Mouse (Mus musculus): ENCODE data around the gene Sh3rf1. TPM values are rescaled to one million over a fixed set of nuclear protein-coding genes. Genes with fewer than 3 reads are reported as not detected.

Gene Sh3rf1
- polyA plus RNA-seq, 1 experiment from 2014 or later: 6.5 TPM

DNA sequence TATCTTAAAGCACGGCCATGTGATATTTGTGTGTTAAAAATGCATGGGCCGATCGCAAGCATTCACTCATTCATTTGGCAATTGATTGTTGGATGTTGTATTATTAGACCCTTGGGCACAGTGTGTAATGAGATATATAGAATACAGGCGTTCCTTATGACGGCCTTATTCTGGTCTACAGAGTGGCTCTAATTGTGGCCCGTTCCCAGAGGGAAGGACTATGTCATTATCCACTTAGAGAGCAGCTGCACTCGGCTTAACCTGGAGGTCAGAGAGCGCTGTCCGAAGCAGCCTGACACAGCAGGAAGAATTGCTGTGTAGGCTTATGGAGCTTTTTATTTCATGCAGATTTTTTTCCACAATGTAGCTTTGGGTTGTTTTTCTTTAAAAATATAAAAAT lies 126.8 kb downstream of the Sh3rf1 start:
- no peaks in the 10 kb centered on the region for H3K9me3 ChIP-seq (replicated peaks)
- H3K4me1 ChIP-seq (replicated peaks): peaks cover 17% of the 10 kb centered on the region
- H3K9ac ChIP-seq: no peak overlapping the region
- ATAC-seq (ENCODE audit: insufficient number of reproducible peaks, low FRiP score): no peak
- 77% methylated on average over 9 of the region's 9 CpGs for WGBS
- no peak overlapping the region for H3K27ac ChIP-seq (ENCODE audit: poor library complexity, severe bottlenecking)
- peaks cover 8% of the 10 kb centered on the region; the same call in 1 of the 2 replicates for H3K36me3 ChIP-seq
- no peak overlapping the region for H3K4me2 ChIP-seq
- H3K4me3 ChIP-seq: no peak overlapping the region
- H3K27me3 ChIP-seq (replicated peaks): no peaks in the 10 kb centered on the region

DNA sequence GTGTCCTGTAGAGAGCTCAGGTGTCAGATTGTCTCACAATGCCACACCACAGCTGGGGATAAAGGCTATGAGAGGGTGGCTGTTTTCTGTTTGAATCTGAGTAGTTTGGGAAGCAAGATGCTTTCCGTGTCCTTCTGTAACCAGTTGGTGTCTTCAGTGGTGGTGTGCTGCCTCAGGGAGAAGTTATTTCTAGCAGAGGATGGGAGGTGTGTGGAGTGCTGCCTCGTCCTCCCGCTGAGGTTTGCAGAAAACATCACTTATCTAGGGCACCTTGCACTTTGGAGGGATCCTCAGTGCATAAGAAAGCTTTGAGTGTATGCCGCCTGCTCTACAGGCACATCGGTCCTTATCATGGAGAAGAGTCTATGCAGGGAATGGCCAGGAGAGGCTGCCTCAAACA lies 128.0 kb downstream of the Sh3rf1 start:
- Histone ChIP-seq H3K4me3 (no peak overlapping the region), H3K27me3 (replicated peaks) (no peaks in the 10 kb centered on the region), H3K9me3 (replicated peaks) (no peaks in the 10 kb centered on the region), H3K27ac (ENCODE audit: poor library complexity, severe bottlenecking) (no peak overlapping the region), H3K9ac (no peak overlapping the region), H3K36me3 (peaks cover 8% of the 10 kb centered on the region; the same call in 1 of the 2 replicates), H3K4me2 (no peak overlapping the region), H3K4me1 (replicated peaks) (peaks cover 20% of the 10 kb centered on the region)
- WGBS: 62% methylated on average over 5 of the region's 5 CpGs
- no peak for ATAC-seq (ENCODE audit: insufficient number of reproducible peaks, low FRiP score)

DNA sequence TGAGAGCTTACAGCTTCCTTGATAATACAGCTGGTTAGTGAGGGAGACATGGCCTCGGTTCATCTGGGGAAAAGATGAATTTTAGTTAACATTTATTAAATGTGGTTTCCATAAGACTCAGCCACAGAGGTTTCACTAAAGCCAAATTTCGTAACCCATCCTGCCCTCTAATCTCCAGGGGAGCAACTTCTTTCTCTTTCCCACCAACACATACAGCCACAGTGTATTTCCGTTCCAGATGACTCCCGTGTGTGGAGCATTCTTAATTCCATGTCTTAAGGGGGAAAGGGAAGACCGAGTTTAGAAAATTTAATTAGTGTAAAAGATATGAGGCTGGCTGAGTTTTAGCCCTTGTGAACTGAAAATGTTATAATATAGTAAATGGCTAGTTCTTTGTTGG lies 131.8 kb downstream of the Sh3rf1 start:
- WGBS: 72% methylated on average over 5 of the region's 5 CpGs
- H3K4me2 ChIP-seq: no peak overlapping the region
- H3K27me3 ChIP-seq (replicated peaks): no peaks in the 10 kb centered on the region
- no peaks in the 10 kb centered on the region for H3K9me3 ChIP-seq (replicated peaks)
- no peak for ATAC-seq (ENCODE audit: insufficient number of reproducible peaks, low FRiP score)
- H3K27ac ChIP-seq (ENCODE audit: poor library complexity, severe bottlenecking): no peak overlapping the region
- H3K36me3 ChIP-seq: peaks cover 2% of the 10 kb centered on the region; the same call in 1 of the 2 replicates
- no peak overlapping the region for H3K9ac ChIP-seq
- peaks cover 27% of the 10 kb centered on the region for H3K4me1 ChIP-seq (replicated peaks)
- H3K4me3 ChIP-seq: no peak overlapping the region

DNA sequence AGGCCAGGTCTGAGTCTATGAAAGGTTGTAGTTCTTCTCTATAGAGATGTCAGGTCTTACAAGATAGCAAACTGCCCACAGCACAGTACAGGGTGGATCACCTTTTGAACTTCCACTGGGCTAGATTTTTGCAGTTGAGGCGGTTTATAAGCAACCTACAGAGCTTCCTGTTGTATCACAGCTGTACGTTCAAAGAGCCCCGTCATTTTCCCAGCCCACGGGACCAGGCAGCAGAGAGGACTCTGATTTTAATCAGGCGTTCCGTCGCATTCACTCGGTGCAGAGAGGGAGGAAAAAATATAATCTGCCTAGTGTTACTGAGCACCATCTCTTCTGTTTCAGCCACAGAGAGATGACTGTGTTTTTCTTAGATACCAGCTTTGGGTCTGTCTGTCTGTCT lies 135.3 kb downstream of the Sh3rf1 start:
- 15% methylated on average over 8 of the region's 8 CpGs for WGBS
- Histone ChIP-seq H3K4me2 (peak overlapping the region; percentile 19; the same call in 1 of the 2 replicates), H3K27me3 (replicated peaks) (no peaks in the 10 kb centered on the region), H3K4me1 (replicated peaks) (peaks cover 27% of the 10 kb centered on the region), H3K9ac (no peak overlapping the region), H3K36me3 (peaks cover 15% of the 10 kb centered on the region; the same call in 1 of the 2 replicates), H3K4me3 (no peak overlapping the region), H3K9me3 (replicated peaks) (no peaks in the 10 kb centered on the region), H3K27ac (ENCODE audit: poor library complexity, severe bottlenecking) (no peak overlapping the region; the same call in 1 of the 2 replicates)
- peak; percentile 42 for ATAC-seq (ENCODE audit: insufficient number of reproducible peaks, low FRiP score)

DNA sequence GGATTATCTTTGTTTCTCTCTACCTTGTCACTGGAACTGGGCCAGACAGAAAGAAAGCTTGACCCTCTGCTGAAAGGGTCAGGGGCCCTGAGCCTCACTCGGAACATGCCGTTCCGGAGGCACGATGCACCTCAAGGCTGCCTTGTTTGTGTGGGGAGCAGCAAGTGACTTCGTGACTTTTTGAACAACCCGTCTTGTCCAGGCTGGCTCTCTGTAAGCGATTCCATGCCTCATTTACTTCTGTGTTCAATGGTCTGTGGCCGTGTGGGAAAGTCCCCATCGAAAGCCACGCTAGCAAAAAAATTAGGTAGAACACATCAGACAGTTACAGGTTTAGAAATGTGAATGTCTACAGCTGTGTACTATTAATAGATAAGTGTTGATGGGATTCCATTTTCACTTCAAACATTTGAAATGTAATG lies 136.2 kb downstream of the Sh3rf1 start:
- Histone ChIP-seq H3K27me3 (replicated peaks) (no peaks in the 10 kb centered on the region), H3K4me1 (replicated peaks) (peaks cover 27% of the 10 kb centered on the region), H3K36me3 (peaks cover 19% of the 10 kb centered on the region), H3K9ac (no peak overlapping the region), H3K27ac (ENCODE audit: poor library complexity, severe bottlenecking) (no peak overlapping the region), H3K9me3 (replicated peaks) (no peaks in the 10 kb centered on the region), H3K4me2 (peak overlapping the region; percentile 59), H3K4me3 (no peak overlapping the region)
- WGBS: 38% methylated on average over 10 of the region's 10 CpGs
- no peak for ATAC-seq (ENCODE audit: insufficient number of reproducible peaks, low FRiP score)

DNA sequence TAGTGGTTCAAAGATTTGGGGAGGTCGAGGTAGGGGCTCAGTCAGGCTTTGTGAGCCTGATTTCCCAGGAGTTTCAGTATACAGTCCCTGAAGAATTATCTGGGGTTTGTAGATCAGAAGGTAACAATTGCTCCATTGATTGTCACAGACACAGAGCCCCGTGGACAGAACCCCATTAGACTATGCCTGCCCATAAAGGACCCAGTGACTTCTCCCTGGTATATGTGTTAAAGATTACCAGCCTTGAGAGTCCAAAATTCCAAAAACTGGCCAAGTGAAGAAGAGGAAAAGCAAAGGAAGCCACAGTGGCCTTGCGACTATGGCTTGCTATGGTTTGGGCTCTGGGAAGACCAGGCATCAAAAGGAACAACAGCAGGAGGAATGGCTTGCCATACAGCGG lies 136.7 kb downstream of the Sh3rf1 start:
- no peak overlapping the region for H3K27ac ChIP-seq (ENCODE audit: poor library complexity, severe bottlenecking)
- WGBS: 74% methylated on average over 4 of the region's 4 CpGs
- H3K36me3 ChIP-seq: peaks cover 24% of the 10 kb centered on the region
- no peaks in the 10 kb centered on the region for H3K27me3 ChIP-seq (replicated peaks)
- no peak overlapping the region for H3K9ac ChIP-seq
- no peak overlapping the region for H3K4me2 ChIP-seq
- peaks cover 27% of the 10 kb centered on the region for H3K4me1 ChIP-seq (replicated peaks)
- no peak overlapping the region for H3K4me3 ChIP-seq
- ATAC-seq (ENCODE audit: insufficient number of reproducible peaks, low FRiP score): no peak
- H3K9me3 ChIP-seq (replicated peaks): no peaks in the 10 kb centered on the region

DNA sequence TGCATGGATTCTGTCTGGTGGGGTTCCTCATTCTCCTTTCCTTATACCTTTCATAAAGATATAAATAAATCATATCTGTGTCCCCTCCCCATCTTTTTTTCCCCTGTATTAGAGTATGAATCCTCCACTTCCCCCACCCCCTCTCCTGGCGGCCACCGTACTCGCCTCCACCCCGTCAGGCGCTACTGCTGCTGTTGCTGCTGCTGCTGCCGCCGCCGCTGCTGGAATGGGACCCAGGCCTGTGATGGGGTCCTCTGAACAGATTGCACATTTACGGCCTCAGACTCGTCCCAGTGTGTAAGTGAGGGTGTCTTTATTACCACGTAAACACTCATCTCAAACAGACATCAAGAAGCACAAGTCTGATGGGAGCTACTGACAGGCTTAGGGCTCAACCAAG lies 137.8 kb downstream of the Sh3rf1 start:
- 91% methylated on average over 11 of the region's 11 CpGs for WGBS
- no peak overlapping the region for H3K4me2 ChIP-seq
- H3K4me3 ChIP-seq: no peak overlapping the region
- H3K27ac ChIP-seq (ENCODE audit: poor library complexity, severe bottlenecking): no peak overlapping the region
- ATAC-seq (ENCODE audit: insufficient number of reproducible peaks, low FRiP score): no peak
- H3K9ac ChIP-seq: no peak overlapping the region
- no peaks in the 10 kb centered on the region for H3K27me3 ChIP-seq (replicated peaks)
- H3K9me3 ChIP-seq (replicated peaks): no peaks in the 10 kb centered on the region
- H3K36me3 ChIP-seq: peaks cover 26% of the 10 kb centered on the region
- H3K4me1 ChIP-seq (replicated peaks): peaks cover 25% of the 10 kb centered on the region

DNA sequence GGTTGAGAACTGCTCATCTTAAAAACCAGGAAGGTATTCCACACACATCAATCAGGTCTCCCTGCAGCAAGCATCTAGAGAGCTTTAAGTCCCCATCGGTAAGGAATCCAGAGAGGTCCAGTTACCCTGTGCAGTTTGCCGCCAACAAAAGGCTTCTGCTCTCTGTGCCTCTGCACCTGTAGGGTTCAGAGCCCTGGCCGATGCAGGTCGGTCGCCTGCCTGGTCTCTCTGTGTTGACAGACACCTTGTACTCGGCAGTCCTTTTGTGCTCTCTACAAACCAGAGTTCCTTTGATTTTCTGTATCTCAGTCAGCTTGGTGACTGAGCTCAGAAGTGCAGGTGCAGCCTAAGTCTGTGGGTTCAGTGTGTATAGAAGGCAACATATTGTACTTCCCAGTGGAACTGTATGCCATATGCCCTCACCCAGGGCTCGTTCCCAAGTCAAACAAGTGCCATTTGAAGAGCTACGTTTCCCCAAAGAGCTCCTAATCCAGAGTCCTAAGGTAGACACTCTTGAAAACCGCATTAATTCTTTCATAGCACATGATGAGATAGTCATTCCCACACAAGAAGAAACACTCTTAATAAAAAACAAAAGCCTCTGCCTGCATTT lies 138.7 kb downstream of the Sh3rf1 start:
- Histone ChIP-seq H3K9me3 (replicated peaks) (no peaks in the 10 kb centered on the region), H3K4me3 (no peak overlapping the region), H3K4me2 (no peak overlapping the region), H3K4me1 (replicated peaks) (peaks cover 21% of the 10 kb centered on the region), H3K36me3 (peaks cover 28% of the 10 kb centered on the region), H3K27ac (ENCODE audit: poor library complexity, severe bottlenecking) (no peak overlapping the region), H3K9ac (no peak overlapping the region), H3K27me3 (replicated peaks) (no peaks in the 10 kb centered on the region)
- WGBS: 70% methylated on average over 9 of the region's 9 CpGs
- ATAC-seq (ENCODE audit: insufficient number of reproducible peaks, low FRiP score): no peak

DNA sequence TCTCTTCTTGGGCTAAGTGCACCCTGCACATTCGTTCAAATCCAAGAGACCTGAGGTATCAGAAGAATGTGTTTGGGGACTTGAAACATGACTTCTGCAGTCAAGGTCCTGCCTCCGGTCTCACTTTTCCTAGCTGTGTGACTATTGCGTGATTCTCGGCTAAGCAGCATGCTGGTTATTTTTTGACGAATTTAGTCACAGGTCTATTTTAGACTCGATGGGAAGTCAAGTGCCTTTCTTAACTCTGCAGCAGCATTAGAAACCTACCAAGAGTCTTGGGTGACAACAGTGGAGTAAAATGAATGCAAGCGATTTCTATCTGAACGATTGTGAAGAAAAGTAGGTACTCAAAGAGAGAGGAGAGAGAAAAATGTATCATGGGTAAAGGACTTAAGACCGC lies 149.6 kb downstream of the Sh3rf1 start:
- Histone ChIP-seq H3K9ac (no peak overlapping the region), H3K4me3 (no peak overlapping the region), H3K9me3 (replicated peaks) (no peaks in the 10 kb centered on the region), H3K27me3 (replicated peaks) (no peaks in the 10 kb centered on the region), H3K36me3 (peaks cover 19% of the 10 kb centered on the region), H3K27ac (ENCODE audit: poor library complexity, severe bottlenecking) (no peak overlapping the region), H3K4me1 (replicated peaks) (peaks cover 6% of the 10 kb centered on the region; the same call in 1 of the 2 replicates), H3K4me2 (no peak overlapping the region)
- ATAC-seq (ENCODE audit: insufficient number of reproducible peaks, low FRiP score): no peak
- 81% methylated on average over 9 of the region's 9 CpGs for WGBS

DNA sequence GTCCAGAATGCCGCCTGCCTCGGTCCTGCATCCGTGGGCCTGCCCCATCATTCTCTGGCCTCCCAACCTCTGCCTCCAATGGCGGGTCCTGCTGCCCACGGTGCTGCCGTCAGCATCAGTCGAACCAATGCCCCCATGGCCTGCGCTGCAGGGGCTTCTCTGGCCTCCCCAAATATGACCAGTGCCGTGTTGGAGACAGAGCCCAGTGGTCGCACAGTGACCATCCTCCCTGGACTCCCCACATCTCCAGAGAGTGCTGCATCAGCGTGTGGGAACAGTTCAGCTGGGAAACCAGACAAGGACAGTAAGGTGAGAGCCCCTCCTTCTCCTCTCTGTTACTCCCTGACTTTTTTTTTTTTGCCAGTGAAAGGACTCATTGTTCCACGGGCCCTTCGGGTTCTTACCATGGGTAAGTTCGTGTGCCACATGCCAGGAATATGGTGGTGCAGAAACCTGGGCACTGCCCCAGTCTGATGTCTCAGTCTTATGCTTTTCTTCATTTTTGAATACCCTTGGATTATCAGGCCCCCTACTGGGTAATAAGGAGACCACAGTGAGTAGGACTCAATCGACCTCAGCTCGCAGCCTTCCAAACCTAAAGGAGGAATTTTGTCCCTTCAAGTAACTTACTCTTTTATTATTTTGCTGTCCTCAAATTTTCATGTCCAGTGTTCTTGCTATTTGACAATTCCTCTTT lies 150.5 kb downstream of the Sh3rf1 start:
- no peak for ATAC-seq (ENCODE audit: insufficient number of reproducible peaks, low FRiP score)

DNA sequence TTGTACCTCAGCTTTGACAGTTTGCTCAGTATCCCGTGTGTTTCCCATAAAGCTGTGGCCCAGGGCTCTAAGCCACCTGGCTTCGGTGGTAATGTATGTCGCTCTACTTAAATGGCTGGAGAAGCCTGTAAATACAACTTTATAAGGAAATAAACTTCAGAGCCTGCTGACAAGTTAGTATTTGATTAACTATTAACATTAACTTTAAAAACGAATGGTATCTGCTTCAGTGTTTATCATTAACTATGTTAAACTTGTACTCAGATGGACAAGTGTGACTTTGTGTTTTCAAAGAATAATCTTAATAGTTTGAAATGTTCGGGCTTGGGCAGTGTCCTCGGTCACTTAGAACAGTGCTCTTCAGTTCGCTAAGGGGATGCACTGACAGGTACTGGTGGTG lies 151.5 kb downstream of the Sh3rf1 start:
- H3K27ac ChIP-seq (ENCODE audit: poor library complexity, severe bottlenecking): no peak overlapping the region
- H3K36me3 ChIP-seq: peaks cover 19% of the 10 kb centered on the region
- H3K4me3 ChIP-seq: no peak overlapping the region
- H3K9me3 ChIP-seq (replicated peaks): no peaks in the 10 kb centered on the region
- no peak overlapping the region for H3K9ac ChIP-seq
- WGBS: 88% methylated on average over 7 of the region's 7 CpGs
- no peaks in the 10 kb centered on the region for H3K27me3 ChIP-seq (replicated peaks)
- H3K4me1 ChIP-seq (replicated peaks): peaks cover 17% of the 10 kb centered on the region
- no peak overlapping the region for H3K4me2 ChIP-seq
- no peak for ATAC-seq (ENCODE audit: insufficient number of reproducible peaks, low FRiP score)

More for the DNA sequence above, 150.5 kb downstream of the Sh3rf1 start:
- Histone ChIP-seq H3K36me3 (peaks cover 19% of the 10 kb centered on the region), H3K4me2 (no peak overlapping the region), H3K4me1 (replicated peaks) (peaks cover 15% of the 10 kb centered on the region), H3K4me3 (no peak overlapping the region), H3K9me3 (replicated peaks) (no peaks in the 10 kb centered on the region), H3K27ac (ENCODE audit: poor library complexity, severe bottlenecking) (no peak overlapping the region), H3K27me3 (replicated peaks) (no peaks in the 10 kb centered on the region), H3K9ac (no peak overlapping the region)
- 83% methylated on average over 16 of the region's 16 CpGs for WGBS
